Mouse (Mus musculus): Measurements from ENCODE around the gene Pitx2. TPM values are rescaled to one million over a fixed set of nuclear protein-coding genes. Genes with fewer than 3 reads are reported as not detected.
A peak's percentile ranks its signal among the peaks of the same experiment; 100 is the strongest.

Pitx2 gene
- polyA plus RNA-seq (2015; fragmentation: Nextera tagmentation; extraction: Ambion mirVana) = 82.5 and 88.3 TPM in 2 replicates

DNA sequence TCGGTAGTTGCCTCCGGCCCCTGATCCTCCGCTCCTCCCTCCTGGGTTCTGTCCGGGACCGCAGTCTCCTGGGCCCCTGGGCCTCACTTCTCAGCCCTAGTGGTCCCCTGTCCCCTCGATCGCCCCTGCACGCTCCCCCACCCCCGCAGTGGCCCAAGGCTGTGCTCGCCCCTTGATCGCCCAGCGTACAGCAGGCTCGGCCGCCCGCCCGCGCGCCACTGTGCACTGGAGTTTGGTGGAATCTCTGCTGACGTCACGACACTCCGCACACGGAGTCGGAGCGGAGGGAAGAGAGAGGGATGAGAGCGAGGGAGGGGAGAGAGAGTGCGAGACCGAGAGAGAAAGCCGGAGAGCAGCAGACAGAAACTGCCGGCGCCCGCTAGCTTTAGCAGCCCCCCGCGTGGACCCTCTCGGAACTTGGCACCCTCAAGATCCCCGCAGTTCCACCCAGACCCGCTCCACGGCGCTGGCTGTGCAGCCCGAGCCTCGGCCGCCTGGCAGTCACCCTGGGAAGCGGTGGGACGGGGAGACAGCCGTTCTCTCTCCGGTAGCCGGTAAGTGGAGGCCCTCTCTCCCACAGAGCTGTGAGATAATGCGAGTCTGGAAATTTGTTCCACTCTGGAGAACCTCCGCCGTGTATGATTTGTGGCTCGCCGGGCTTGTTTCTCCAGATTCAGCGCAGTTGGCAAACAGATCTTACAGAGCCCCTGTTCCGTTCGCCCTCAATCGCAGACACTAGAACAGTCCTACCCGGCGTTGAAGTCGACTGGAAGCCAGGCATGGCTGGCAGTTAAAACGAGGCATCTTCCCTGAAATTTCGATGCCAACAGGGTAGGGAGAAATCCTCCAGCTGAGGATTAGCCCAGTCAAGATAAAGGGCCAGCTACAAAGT lies at the start of gene Pitx2:
Gene Pitx2, plus strand, starts transcription at position 270 of the 892 bp plus-strand sequence.
- no peaks in the 10 kb centered on the region for H3K9me3 ChIP-seq (replicated peaks)
- H3K27me3 ChIP-seq = peaks cover 82% of the 10 kb centered on the region
- H3K9ac ChIP-seq = peak within 1 kb of the TSS; percentile 53
- peaks cover 36% of the 10 kb centered on the region for H3K4me1 ChIP-seq
- H3K36me3 ChIP-seq = no peaks in the 10 kb centered on the region
- H3K4me2 ChIP-seq (replicated peaks) = peak within 1 kb of the TSS; percentile 72
- peak; percentile 74 for ATAC-seq (ENCODE audit: insufficient number of reproducible peaks, low FRiP score, low TSS enrichment, low read depth)
- H3K27ac ChIP-seq (replicated peaks) = peak within 1 kb of the TSS; percentile 81
- under 1% methylated on average over 60 of the region's 60 CpGs for WGBS
- H3K4me3 ChIP-seq (replicated peaks) = peak within 1 kb of the TSS; percentile 53

DNA sequence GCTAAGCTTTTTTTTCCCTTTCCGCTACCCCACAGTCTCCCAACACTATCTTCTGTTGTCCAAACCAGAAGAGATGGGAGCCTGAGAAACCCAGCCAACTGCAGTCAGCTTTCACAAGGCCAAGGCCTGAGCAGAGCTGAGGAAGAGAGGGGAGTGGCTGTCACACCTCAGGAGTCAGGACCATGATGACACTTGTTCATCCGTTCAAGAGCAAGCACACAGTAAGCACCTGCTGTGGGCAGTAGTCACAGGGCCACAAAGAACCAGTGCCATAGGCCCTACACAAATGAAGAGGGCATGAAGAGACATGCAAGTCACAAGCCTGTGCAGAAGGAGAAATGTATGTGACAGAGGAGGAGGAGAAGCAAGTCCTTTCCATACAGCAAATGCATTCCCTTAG lies 49.7 kb upstream of the Pitx2 start:
- no peak overlapping the region for H3K9ac ChIP-seq
- no peak for ATAC-seq (ENCODE audit: insufficient number of reproducible peaks, low FRiP score, low TSS enrichment, low read depth)
- H3K27me3 ChIP-seq = no peaks in the 10 kb centered on the region
- no peaks in the 10 kb centered on the region for H3K36me3 ChIP-seq
- H3K4me3 ChIP-seq (replicated peaks) = no peak overlapping the region
- H3K4me2 ChIP-seq (replicated peaks) = no peak overlapping the region
- no peaks in the 10 kb centered on the region for H3K9me3 ChIP-seq (replicated peaks)
- no peak overlapping the region for H3K27ac ChIP-seq (replicated peaks)
- WGBS = 74% methylated on average over 2 of the region's 2 CpGs
- peaks cover 6% of the 10 kb centered on the region for H3K4me1 ChIP-seq

DNA sequence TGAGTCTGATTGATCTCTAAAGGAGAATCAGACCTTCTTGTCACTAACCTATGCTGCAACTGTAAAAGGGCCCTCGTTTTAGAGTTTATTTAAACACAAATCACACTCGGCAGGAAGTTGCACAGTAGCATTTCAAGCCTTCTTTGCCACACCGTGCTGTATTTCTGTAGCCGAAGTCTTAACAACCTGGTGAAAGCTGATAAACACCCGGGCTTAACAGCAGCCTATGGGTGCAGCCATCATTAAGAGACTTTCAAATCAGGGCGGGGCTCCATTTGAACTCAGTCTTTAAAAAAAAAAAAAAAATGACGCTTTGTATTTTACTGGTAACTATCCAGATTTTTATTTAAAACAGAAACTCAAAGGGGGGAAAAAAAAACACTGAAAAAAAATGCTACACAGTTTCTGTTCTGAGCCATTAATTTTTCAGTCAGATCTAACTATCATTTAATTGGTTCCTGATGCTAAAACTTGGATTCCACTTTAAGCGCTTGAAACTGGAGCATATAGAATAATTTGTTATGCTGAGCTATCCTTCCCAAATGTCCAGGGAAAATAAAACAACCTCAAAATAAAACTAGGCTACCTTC lies 48.5 kb upstream of the Pitx2 start:
- 27% methylated on average over 8 of the region's 8 CpGs for WGBS
- no peaks in the 10 kb centered on the region for H3K9me3 ChIP-seq (replicated peaks)
- H3K27me3 ChIP-seq = no peaks in the 10 kb centered on the region
- H3K4me1 ChIP-seq = peaks cover 6% of the 10 kb centered on the region
- H3K36me3 ChIP-seq = no peaks in the 10 kb centered on the region
- no peak overlapping the region for H3K27ac ChIP-seq (replicated peaks)
- ATAC-seq (ENCODE audit: insufficient number of reproducible peaks, low FRiP score, low TSS enrichment, low read depth) = no peak
- H3K4me3 ChIP-seq (replicated peaks) = no peak overlapping the region
- H3K9ac ChIP-seq = no peak overlapping the region
- H3K4me2 ChIP-seq (replicated peaks) = no peak overlapping the region

DNA sequence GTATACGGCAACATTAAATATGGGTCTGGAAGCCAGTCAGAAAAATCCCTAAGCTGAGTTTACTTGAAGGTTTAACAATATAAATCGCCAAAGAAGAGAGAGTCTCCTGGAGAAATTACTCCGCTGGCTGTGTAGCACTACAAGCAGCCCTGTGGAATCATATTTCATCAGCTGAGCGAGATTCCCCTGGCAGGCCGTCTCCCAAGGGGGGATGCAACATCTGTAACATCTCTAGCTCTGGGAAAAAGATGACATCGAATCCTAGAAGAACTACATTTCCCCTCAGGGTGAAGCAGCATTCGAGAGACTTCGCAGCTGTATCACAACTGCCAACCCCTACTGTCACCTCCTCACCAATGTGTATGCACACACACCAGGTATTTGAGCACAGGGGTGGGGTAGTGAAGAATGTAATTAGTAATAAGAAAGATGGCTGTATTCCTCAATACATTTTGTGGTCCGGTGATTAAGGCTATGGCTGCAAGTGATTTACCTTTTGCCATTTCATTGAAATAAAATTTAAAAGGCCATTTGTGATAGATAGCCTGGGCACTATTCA lies 40.8 kb upstream of the Pitx2 start:
- Histone ChIP-seq H3K9ac (no peak overlapping the region), H3K4me1 (no peaks in the 10 kb centered on the region), H3K27me3 (peaks cover 7% of the 10 kb centered on the region), H3K4me3 (replicated peaks) (no peak overlapping the region), H3K9me3 (replicated peaks) (no peaks in the 10 kb centered on the region), H3K27ac (replicated peaks) (no peak overlapping the region), H3K4me2 (replicated peaks) (no peak overlapping the region), H3K36me3 (no peaks in the 10 kb centered on the region)
- ATAC-seq (ENCODE audit: insufficient number of reproducible peaks, low FRiP score, low TSS enrichment, low read depth) = no peak
- 17% methylated on average over 9 of the region's 9 CpGs for WGBS

DNA sequence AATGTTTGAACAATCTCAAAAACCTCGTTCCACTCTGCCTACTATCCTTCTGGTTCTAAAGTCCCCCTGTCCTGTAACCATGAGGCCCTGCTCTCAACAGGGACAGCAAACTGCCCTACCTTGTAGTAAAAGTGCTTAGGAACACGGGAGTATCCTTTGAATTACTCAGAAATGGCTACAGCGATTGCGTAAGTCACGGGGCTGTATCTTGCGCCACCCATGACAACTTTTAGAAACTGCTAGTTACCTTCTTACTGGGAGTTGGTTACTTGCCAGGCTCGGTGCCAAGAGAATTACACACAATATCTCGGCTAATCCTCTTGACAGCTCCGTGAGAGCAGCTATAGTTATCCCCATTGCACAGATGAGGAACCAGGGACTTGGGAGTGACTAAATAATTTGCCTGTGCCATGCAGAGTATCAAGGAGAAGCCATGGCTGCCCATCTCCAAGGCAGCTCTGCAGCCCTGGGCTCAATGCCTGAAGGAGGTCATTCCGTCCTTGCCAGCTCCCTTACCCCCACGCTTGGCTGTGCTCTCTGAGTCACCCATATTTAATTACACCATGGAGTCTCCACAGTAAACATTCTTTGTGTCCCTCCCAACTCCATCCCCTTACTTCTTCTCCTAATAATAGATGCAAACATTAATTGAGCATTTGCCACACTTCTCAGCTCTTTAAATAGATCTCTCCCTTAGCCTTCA lies 38.2 kb upstream of the Pitx2 start:
- H3K9me3 ChIP-seq (replicated peaks) = no peaks in the 10 kb centered on the region
- no peaks in the 10 kb centered on the region for H3K36me3 ChIP-seq
- WGBS = 78% methylated on average over 11 of the region's 11 CpGs
- no peak for ATAC-seq (ENCODE audit: insufficient number of reproducible peaks, low FRiP score, low TSS enrichment, low read depth)
- peaks cover 7% of the 10 kb centered on the region for H3K27me3 ChIP-seq
- H3K9ac ChIP-seq = no peak overlapping the region
- no peak overlapping the region for H3K27ac ChIP-seq (replicated peaks)
- H3K4me2 ChIP-seq (replicated peaks) = no peak overlapping the region
- no peaks in the 10 kb centered on the region for H3K4me1 ChIP-seq
- H3K4me3 ChIP-seq (replicated peaks) = no peak overlapping the region

DNA sequence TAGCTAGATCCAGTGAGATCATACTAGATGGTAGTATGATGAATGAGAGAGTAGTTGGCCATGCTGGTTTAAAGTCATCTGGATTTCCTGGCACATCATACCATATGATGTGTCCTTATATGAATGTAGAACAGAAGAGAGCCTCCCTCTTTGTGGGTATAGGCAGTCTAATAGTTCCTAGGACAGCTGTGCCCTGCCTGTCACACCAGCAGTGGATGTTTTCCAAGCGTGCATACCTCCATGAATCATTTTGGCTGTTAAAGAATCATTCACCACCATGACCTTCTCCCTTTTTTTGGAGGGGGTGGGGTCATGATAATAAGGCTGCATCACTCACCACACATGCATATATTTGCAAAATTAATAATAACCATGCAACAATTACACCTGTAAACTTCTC lies 35.4 kb upstream of the Pitx2 start:
- 62% methylated on average over 1 of the region's 1 CpGs for WGBS
- Histone ChIP-seq H3K9ac (no peak overlapping the region), H3K4me2 (replicated peaks) (no peak overlapping the region), H3K4me3 (replicated peaks) (no peak overlapping the region), H3K9me3 (replicated peaks) (no peaks in the 10 kb centered on the region), H3K36me3 (no peaks in the 10 kb centered on the region), H3K27ac (replicated peaks) (no peak overlapping the region), H3K27me3 (peaks cover 7% of the 10 kb centered on the region), H3K4me1 (peaks cover 4% of the 10 kb centered on the region; the same call in 1 of the 2 replicates)
- ATAC-seq (ENCODE audit: insufficient number of reproducible peaks, low FRiP score, low TSS enrichment, low read depth) = no peak

DNA sequence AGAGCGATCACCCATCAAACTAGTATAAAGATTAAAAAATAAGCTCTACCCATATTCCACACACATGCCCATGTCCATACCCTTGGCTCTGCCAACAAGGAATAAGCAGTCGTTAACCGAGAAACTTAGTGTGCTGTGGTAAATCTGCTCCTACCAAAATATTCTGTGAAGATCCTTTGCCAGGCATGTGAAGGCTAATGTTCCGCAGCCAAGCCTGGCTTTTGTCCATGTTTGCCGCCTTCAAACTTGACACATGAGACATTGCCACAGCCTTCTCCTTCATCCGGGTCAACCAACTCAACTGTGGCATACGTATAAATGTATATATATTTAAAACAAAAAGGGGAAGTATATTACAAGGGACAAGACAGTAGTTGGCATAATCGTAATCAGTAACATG lies 34.0 kb upstream of the Pitx2 start:
- no peaks in the 10 kb centered on the region for H3K36me3 ChIP-seq
- H3K4me1 ChIP-seq = peaks cover 4% of the 10 kb centered on the region; the same call in 1 of the 2 replicates
- no peak for ATAC-seq (ENCODE audit: insufficient number of reproducible peaks, low FRiP score, low TSS enrichment, low read depth)
- H3K4me3 ChIP-seq (replicated peaks) = no peak overlapping the region
- no peaks in the 10 kb centered on the region for H3K9me3 ChIP-seq (replicated peaks)
- H3K9ac ChIP-seq = no peak overlapping the region
- H3K4me2 ChIP-seq (replicated peaks) = no peak overlapping the region
- H3K27ac ChIP-seq (replicated peaks) = no peak overlapping the region
- 82% methylated on average over 8 of the region's 8 CpGs for WGBS
- peaks cover 7% of the 10 kb centered on the region for H3K27me3 ChIP-seq

DNA sequence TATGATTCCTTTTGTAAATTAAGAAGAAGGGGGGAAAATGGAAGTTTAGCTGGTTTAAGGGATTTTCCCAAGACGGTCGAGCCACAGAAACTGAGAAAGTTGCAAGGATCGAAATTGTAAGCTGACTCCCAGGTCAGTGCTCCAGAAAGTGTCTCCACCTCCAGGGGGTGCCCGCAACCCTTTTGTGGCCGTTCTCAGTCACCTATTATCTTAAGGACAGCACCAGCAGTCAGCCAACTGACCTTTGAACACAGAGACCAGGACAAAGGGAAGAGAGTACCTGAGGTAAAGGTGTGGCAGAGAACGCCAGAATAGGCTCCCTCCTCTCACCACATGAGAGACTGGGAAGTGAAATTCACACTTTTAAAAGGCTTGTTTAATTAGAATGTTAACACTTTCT lies 33.0 kb upstream of the Pitx2 start:
- WGBS = 18% methylated on average over 6 of the region's 6 CpGs
- Histone ChIP-seq H3K36me3 (no peaks in the 10 kb centered on the region), H3K9ac (no peak overlapping the region)

DNA sequence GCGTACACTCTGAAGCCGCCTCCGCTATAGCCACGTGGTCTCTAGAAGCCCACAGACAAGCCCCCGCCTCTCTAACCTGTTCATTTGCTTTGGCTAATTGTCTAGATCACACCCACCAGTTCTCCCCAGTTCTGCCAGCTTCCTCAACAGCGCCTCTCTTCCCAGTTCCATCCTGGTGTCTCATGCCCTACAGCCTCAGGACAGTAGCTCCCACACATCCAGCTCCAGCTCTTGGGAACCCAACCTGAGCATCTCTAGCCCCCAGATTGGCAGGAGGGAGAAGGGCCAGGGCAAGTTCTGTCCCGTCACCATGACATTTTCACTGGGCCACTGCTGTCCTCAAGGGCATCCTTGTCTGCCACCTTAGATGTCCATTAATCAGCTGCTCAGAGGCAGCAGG lies 29.3 kb upstream of the Pitx2 start:
- H3K36me3 ChIP-seq = no peaks in the 10 kb centered on the region
- no peaks in the 10 kb centered on the region for H3K27me3 ChIP-seq
- ATAC-seq (ENCODE audit: insufficient number of reproducible peaks, low FRiP score, low TSS enrichment, low read depth) = no peak
- no peak overlapping the region for H3K9ac ChIP-seq
- peaks cover 4% of the 10 kb centered on the region; the same call in 1 of the 2 replicates for H3K4me1 ChIP-seq
- 80% methylated on average over 7 of the region's 7 CpGs for WGBS
- H3K9me3 ChIP-seq (replicated peaks) = no peaks in the 10 kb centered on the region
- no peak overlapping the region for H3K4me2 ChIP-seq (replicated peaks)
- H3K27ac ChIP-seq (replicated peaks) = no peak overlapping the region
- H3K4me3 ChIP-seq (replicated peaks) = no peak overlapping the region

More for the DNA sequence above, 33.0 kb upstream of the Pitx2 start:
- no peak overlapping the region for H3K4me2 ChIP-seq (replicated peaks)
- H3K4me3 ChIP-seq (replicated peaks) = no peak overlapping the region
- H3K27ac ChIP-seq (replicated peaks) = no peak overlapping the region
- H3K9me3 ChIP-seq (replicated peaks) = no peaks in the 10 kb centered on the region
- H3K4me1 ChIP-seq = peaks cover 4% of the 10 kb centered on the region; the same call in 1 of the 2 replicates
- no peak for ATAC-seq (ENCODE audit: insufficient number of reproducible peaks, low FRiP score, low TSS enrichment, low read depth)
- 0 out of 2 replicates have a peak, but pooled peaks cover under 1% of the 10 kb centered on the region for H3K27me3 ChIP-seq

DNA sequence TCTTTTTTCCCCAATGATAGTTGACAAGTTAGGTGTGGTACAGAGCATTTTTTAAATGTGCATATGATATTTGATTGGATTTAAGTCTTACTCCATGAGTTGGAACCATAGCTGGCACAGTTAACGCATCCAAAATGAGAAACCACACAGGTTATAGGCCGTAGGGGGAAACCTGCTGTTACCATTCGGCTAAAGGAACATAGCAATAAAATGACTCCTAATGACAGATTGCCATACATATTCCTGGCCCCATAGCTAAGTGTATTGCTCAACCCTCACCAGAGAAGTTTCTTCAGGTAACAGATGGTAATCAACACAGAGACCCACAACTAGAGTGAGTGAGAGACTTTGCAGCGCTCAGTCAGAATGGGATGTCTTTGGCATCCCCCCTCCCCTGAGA lies 27.9 kb upstream of the Pitx2 start:
- Histone ChIP-seq H3K4me2 (replicated peaks) (no peak overlapping the region), H3K4me3 (replicated peaks) (no peak overlapping the region), H3K36me3 (no peaks in the 10 kb centered on the region), H3K9me3 (replicated peaks) (no peaks in the 10 kb centered on the region), H3K27me3 (no peaks in the 10 kb centered on the region), H3K9ac (no peak overlapping the region), H3K27ac (replicated peaks) (no peak overlapping the region), H3K4me1 (peaks cover 4% of the 10 kb centered on the region; the same call in 1 of the 2 replicates)
- 92% methylated on average over 4 of the region's 4 CpGs for WGBS
- ATAC-seq (ENCODE audit: insufficient number of reproducible peaks, low FRiP score, low TSS enrichment, low read depth) = no peak

DNA sequence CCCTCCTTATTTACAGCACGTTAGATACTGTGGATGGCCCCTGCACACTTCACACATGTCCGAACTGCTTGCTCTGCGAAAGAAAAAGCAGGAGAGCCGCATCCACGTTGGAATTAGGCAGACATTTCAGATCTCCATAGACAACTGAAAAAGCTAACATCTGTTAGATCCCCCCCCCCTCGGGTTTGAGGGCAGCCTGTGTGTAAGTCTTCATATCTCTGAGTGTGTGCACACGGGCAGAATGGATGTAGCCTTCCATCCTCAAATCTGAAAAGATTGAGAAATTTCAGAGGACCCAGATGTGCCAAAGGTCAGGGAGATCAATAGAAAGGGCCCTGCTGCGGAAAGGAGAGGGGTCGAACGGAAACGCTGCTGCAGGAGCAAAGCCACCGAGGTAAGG lies 5.2 kb upstream of the Pitx2 start:
- H3K27ac ChIP-seq (replicated peaks) = no peak overlapping the region
- H3K4me3 ChIP-seq (replicated peaks) = no peak overlapping the region
- no peak overlapping the region for H3K9ac ChIP-seq
- 15% methylated on average over 12 of the region's 12 CpGs for WGBS
- peaks cover 70% of the 10 kb centered on the region for H3K27me3 ChIP-seq
- ATAC-seq (ENCODE audit: insufficient number of reproducible peaks, low FRiP score, low TSS enrichment, low read depth) = no peak
- no peak overlapping the region for H3K4me2 ChIP-seq (replicated peaks)
- no peaks in the 10 kb centered on the region for H3K9me3 ChIP-seq (replicated peaks)
- H3K4me1 ChIP-seq = peaks cover 4% of the 10 kb centered on the region
- H3K36me3 ChIP-seq = no peaks in the 10 kb centered on the region
